In the genomic region with DNA sequence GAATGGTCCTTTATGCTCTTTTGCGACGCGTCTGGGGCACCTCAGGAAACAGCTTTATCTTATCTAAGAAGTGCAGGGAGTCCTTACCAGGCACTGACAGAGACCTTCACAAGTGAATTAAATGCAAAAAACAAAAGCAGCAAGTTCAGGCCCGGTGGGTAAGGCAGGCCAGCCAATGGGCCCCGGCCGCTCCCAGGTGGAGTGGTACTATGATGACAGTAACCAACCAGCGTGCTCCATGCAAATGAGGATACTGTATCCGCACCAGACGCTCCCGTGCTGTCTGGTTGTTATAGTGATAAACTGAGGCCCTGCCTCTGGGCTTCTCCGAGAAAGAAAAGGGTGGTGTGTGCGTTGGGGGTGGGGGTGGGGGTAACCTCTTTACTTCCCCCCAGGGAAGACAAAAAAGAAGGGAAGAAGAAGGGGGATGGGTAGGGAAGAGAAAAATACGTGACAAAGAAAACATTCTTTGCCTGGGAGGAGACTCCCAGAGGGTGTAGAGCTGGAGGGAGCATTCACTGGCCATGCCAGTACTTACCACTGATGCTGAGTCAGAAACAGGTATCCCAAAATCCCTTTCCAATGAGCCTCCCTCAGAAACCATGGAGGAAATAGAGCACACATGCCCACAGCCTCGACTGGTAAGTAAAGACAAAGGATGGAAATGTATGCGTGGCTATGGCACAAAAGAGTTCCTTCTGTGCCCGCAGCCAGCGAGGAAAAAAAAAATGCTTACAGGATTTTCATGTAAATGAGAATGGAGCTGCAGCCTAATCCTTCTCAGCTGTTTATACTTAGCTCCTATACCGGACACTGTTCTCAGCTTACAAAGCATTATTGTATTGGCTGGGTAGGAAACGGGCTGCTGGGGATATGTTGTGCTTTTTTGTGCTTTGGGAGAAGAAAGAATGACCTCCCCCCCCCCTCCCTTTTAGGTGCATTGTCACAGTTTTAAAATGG, we compare ENCODE assay signal across 8 mouse cellular contexts. TPM values are rescaled to one million over a fixed set of nuclear protein-coding genes. Genes with fewer than 3 reads are reported as not detected.
DNase-seq lines count a peak whose midpoint lies in the region; ATAC-seq and TF ChIP-seq lines count a peak whose summit lies in the region.

No protein-coding gene starts in this region.

- WGBS in cerebellum, adult 2 months, result 6% methylated on average over 19 of the region's 19 CpGs
- 19% methylated on average over 19 of the region's 19 CpGs for WGBS in forebrain, postnatal 0 days
- WGBS in hindbrain, embryonic 14.5 days, result 20% methylated on average over 19 of the region's 19 CpGs

- H3K4me1 ChIP-seq in cerebellum, adult 2 months (ENCODE audit: control insufficient read depth, insufficient read depth, low read length), result no peaks in the 10 kb centered on the region
- no peaks in the 10 kb centered on the region for H3K4me1 ChIP-seq in forebrain, postnatal 0 days (ENCODE audit: insufficient read depth)
- H3K4me1 ChIP-seq in hindbrain, embryonic 14.5 days (replicated peaks; ENCODE audit: control insufficient read depth, insufficient read depth, low read length), result peaks cover 7% of the 10 kb centered on the region

- H3K9ac ChIP-seq in forebrain, postnatal 0 days, result peak overlapping the region; percentile 70
- H3K9ac ChIP-seq in hindbrain, embryonic 14.5 days, result peak overlapping the region; percentile 59

- POLR2A ChIA-PET in Patski (lab: Charles Lee), result interaction anchor here (0.6 to 0.7 kb wide), 2 partner anchors 9 to 87 kb away, joined by 3 read pairs; no protein-coding TSS in a partner anchor

- in situ Hi-C loops in Patski (cut with MboI; ENCODE audit: low pct_unique_long_range_greater_than_20kb), result no loop called here

- TF ChIP-seq POLR2A in cerebellum, adult 2 months (IDR thresholded peaks at IDR 0.05; ENCODE audit: borderline replicate concordance, insufficient read depth, low read length), result peak; percentile 20; the same call in 1 of the 2 replicates

- H3K4me2 ChIP-seq in forebrain, postnatal 0 days (ENCODE audit: low read depth), result peak overlapping the region; percentile 49
- peak overlapping the region; percentile 59 for H3K4me2 ChIP-seq in hindbrain, embryonic 14.5 days (replicated peaks)

- H3K9me3 ChIP-seq in forebrain, postnatal 0 days (ENCODE audit: low read length), result no peaks in the 10 kb centered on the region
- no peaks in the 10 kb centered on the region for H3K9me3 ChIP-seq in hindbrain, embryonic 14.5 days (ENCODE audit: control insufficient read depth, low read length)

- no peak for DNase-seq in Patski (ENCODE audit: low read depth, low spot score)
- peak; percentile 66 to 78 for DNase-seq in cerebellum, adult 2 months
- DNase-seq in forebrain, postnatal 0 days, result peak; percentile 84
- peak; percentile 70 for DNase-seq in hindbrain, embryonic 14.5 days (ENCODE audit: low spot score)
- DNase-seq in left cerebral cortex, adult 18-20 months (ENCODE audit: low spot score in 2 of 2), result peak; percentile 32 to 63
- DNase-seq in lung, postnatal 4 days, result peak; percentile 27 to 49
- DNase-seq in retina, postnatal 1 day, result peak; percentile 83
- DNase-seq in thymus, postnatal 4 days, result peak; percentile 72

- no peak for TF ChIP-seq CTCF in Patski (IDR thresholded peaks at IDR 0.05)
- no peak for TF ChIP-seq CTCF in cerebellum, adult 2 months (IDR thresholded peaks at IDR 0.05; ENCODE audit: borderline replicate concordance, insufficient read depth, low read depth, low read length)
- TF ChIP-seq CTCF in forebrain, postnatal 0 days (IDR thresholded peaks at IDR 0.05; ENCODE audit: low read depth), result no peak

- H3K4me3 ChIP-seq in cerebellum, adult 2 months (replicated peaks; ENCODE audit: insufficient read depth, low read depth, low read length), result peak overlapping the region; percentile 53
- peak overlapping the region; percentile 41 for H3K4me3 ChIP-seq in forebrain, postnatal 0 days (ENCODE audit: low read depth, low read length)
- H3K4me3 ChIP-seq in hindbrain, embryonic 14.5 days (replicated peaks; ENCODE audit: low read length), result peak overlapping the region; percentile 40

- peak overlapping the region; percentile 24; the same call in 1 of the 2 replicates for H3K27ac ChIP-seq in cerebellum, adult 2 months (ENCODE audit: insufficient read depth, low read length)
- H3K27ac ChIP-seq in forebrain, postnatal 0 days (ENCODE audit: low read depth, low read length), result peak overlapping the region; percentile 91
- peak overlapping the region; percentile 89 for H3K27ac ChIP-seq in hindbrain, embryonic 14.5 days

- H3K27me3 ChIP-seq in Patski, result peaks cover 46% of the 10 kb centered on the region
- H3K27me3 ChIP-seq in cerebellum, adult 2 months (ENCODE audit: control insufficient read depth, insufficient read depth, low read length), result no peaks in the 10 kb centered on the region
- no peaks in the 10 kb centered on the region for H3K27me3 ChIP-seq in forebrain, postnatal 0 days (ENCODE audit: insufficient read depth, low read length)
- no peaks in the 10 kb centered on the region; the same call in 1 of the 2 replicates for H3K27me3 ChIP-seq in hindbrain, embryonic 14.5 days (ENCODE audit: control insufficient read depth, insufficient read depth, low read length)

- CTCF ChIA-PET in Patski (lab: Charles Lee), result no interaction called here

- no peaks in the 10 kb centered on the region for H3K36me3 ChIP-seq in forebrain, postnatal 0 days (ENCODE audit: insufficient read depth)
- H3K36me3 ChIP-seq in hindbrain, embryonic 14.5 days (replicated peaks; ENCODE audit: control insufficient read depth, insufficient read depth), result no peaks in the 10 kb centered on the region

- peak; percentile 99 for ATAC-seq in Patski
- ATAC-seq in forebrain, postnatal 0 days, result peak; percentile 99
- peak; percentile 99 for ATAC-seq in hindbrain, embryonic 14.5 days (ENCODE audit: low FRiP score)

RNA-seq across cellular contexts. Expression of a gene that starts 20.5 kb away (rescaled TPM):
- polyA plus RNA-seq in Patski (2021), result 5.3 TPM
- polyA plus RNA-seq in cerebellum, adult 2 months (2012; rRNA removed), result 20.8 and 24.3 TPM in 2 replicates
- 26.3 and 30.7 TPM in 2 replicates for total RNA-seq in forebrain, postnatal 0 days (2014; rRNA removed)
- polyA plus RNA-seq in forebrain, postnatal 0 days (2015; fragmentation: Nextera tagmentation; extraction: Ambion mirVana), result 12.5 and 21.7 TPM in 2 replicates
- polyA plus RNA-seq in hindbrain, embryonic 14.5 days (2014; fragmentation: Nextera tagmentation; extraction: Ambion mirVana), result 19.5 and 19.7 TPM in 2 replicates
- 10 to 100 TPM; 29.5 to 30.8 TPM for total RNA-seq in left cerebral cortex, adult 18-20 months (2021)

RNA-seq across cellular contexts. Expression of a gene that starts 43.2 kb away (rescaled TPM):
- 12.5 TPM for polyA plus RNA-seq in Patski (2021)
- 2.8 and 3.3 TPM in 2 replicates for polyA plus RNA-seq in cerebellum, adult 2 months (2012; rRNA removed)
- 9.6 and 16.2 TPM in 2 replicates for total RNA-seq in forebrain, postnatal 0 days (2014; rRNA removed)
- 1.9 and 2.5 TPM in 2 replicates for polyA plus RNA-seq in forebrain, postnatal 0 days (2015; fragmentation: Nextera tagmentation; extraction: Ambion mirVana)
- 4.2 and 5.1 TPM in 2 replicates for polyA plus RNA-seq in hindbrain, embryonic 14.5 days (2014; fragmentation: Nextera tagmentation; extraction: Ambion mirVana)
- total RNA-seq in left cerebral cortex, adult 18-20 months (2021), result 1 to 10 TPM; 8.7 to 9.1 TPM

Comparison
In these comparisons a context has a peak if more than half of its experiments do, and no peak if none do; other contexts are left out.
1. H3K27ac ChIP-seq: peak in every context shown above with its lines; median percentile 91 in forebrain, postnatal 0 days; 89 in hindbrain, embryonic 14.5 days; 24 in cerebellum, adult 2 months.